Mouse (Mus musculus): ENCODE data around the gene Isoc2b. TPM values are rescaled to one million over a fixed set of nuclear protein-coding genes. Genes with fewer than 3 reads are reported as not detected.
A peak's percentile ranks its signal among the peaks of the same experiment; 100 is the strongest.
"Not testable (repeated sequence)": the region's sequence is repeated elsewhere in the genome, so short reads cannot be mapped to it uniquely, and the experiment has no call there.

Isoc2b gene
- polyA plus RNA-seq, 1 experiment from 2014 or later, result 5.1 TPM

GRCm38 (mm10) chr7:4899649-4900522 lies 29.8 kb upstream of the Isoc2b start:
- Histone ChIP-seq H3K4me3 (peak overlapping the region; percentile 19), H3K27ac (replicated peaks) (no peak overlapping the region), H3K4me1 (peaks cover 6% of the 10 kb centered on the region; the same call in 1 of the 2 replicates), H3K27me3 (peaks cover 16% of the 10 kb centered on the region), H3K4me2 (replicated peaks) (peak overlapping the region; percentile 48), H3K9ac (replicated peaks) (peak overlapping the region; percentile 37), H3K36me3 (no peaks in the 10 kb centered on the region), H3K9me3 (peaks cover 6% of the 10 kb centered on the region; the same call in 1 of the 2 replicates)
- no peak for ATAC-seq (ENCODE audit: low FRiP score, low read depth)
- 7% methylated on average over 19 of the region's 19 CpGs for WGBS

- Histone ChIP-seq H3K9me3 (0 out of 2 replicates have a peak, but pooled peaks cover 3% of the 10 kb centered on the region), H3K27ac (replicated peaks) (no peak overlapping the region), H3K9ac (replicated peaks) (no peak overlapping the region), H3K27me3 (peaks cover 16% of the 10 kb centered on the region), H3K36me3 (no peaks in the 10 kb centered on the region), H3K4me1 (peaks cover 6% of the 10 kb centered on the region; the same call in 1 of the 2 replicates), H3K4me3 (peak overlapping the region; percentile 19), H3K4me2 (replicated peaks) (peak overlapping the region; percentile 48)
- 22% methylated on average over 15 of the region's 18 CpGs for WGBS
- ATAC-seq (ENCODE audit: low FRiP score, low read depth), result peak; percentile 54
Observed at GRCm38 (mm10) chr7:4898851-4899648, 29.0 kb upstream of the Isoc2b start.

- no peaks in the 10 kb centered on the region for H3K9me3 ChIP-seq
- H3K36me3 ChIP-seq, result no peaks in the 10 kb centered on the region
- no peak overlapping the region for H3K9ac ChIP-seq (replicated peaks)
- no peak overlapping the region for H3K27ac ChIP-seq (replicated peaks)
- H3K4me1 ChIP-seq, result peaks cover 6% of the 10 kb centered on the region; the same call in 1 of the 2 replicates
- no peak overlapping the region for H3K4me3 ChIP-seq
- peaks cover 16% of the 10 kb centered on the region for H3K27me3 ChIP-seq
- ATAC-seq (ENCODE audit: low FRiP score, low read depth), result no peak
- no peak overlapping the region for H3K4me2 ChIP-seq (replicated peaks)
- WGBS, result 72% methylated on average over 11 of the region's 11 CpGs
Observed at GRCm38 (mm10) chr7:4895186-4895585, 25.1 kb upstream of the Isoc2b start.

- 87% methylated on average over 4 of the region's 4 CpGs for WGBS
- Histone ChIP-seq H3K36me3 (no peaks in the 10 kb centered on the region), H3K9me3 (0 out of 2 replicates have a peak, but pooled peaks cover 5% of the 10 kb centered on the region), H3K27me3 (no peaks in the 10 kb centered on the region), H3K9ac (replicated peaks) (no peak overlapping the region), H3K4me3 (no peak overlapping the region), H3K4me1 (no peaks in the 10 kb centered on the region), H3K4me2 (replicated peaks) (no peak overlapping the region), H3K27ac (replicated peaks) (no peak overlapping the region)
- ATAC-seq (ENCODE audit: low FRiP score, low read depth), result no peak
Observed at GRCm38 (mm10) chr7:4886680-4887079, 16.6 kb upstream of the Isoc2b start.

GRCm38 (mm10) chr7:4879036-4879435 lies 9.0 kb upstream of the Isoc2b start:
- H3K36me3 ChIP-seq; H3K27me3 ChIP-seq; H3K27ac ChIP-seq (replicated peaks); H3K9ac ChIP-seq (replicated peaks); ATAC-seq (ENCODE audit: low FRiP score, low read depth); H3K4me2 ChIP-seq (replicated peaks); H3K9me3 ChIP-seq; H3K4me3 ChIP-seq: not testable (repeated sequence)
- peaks cover 14% of the 10 kb centered on the region for H3K4me1 ChIP-seq
- WGBS, result 81% methylated on average over 1 of the region's 1 CpGs

GRCm38 (mm10) chr7:4878186-4878585 lies 8.1 kb upstream of the Isoc2b start:
- no peak for ATAC-seq (ENCODE audit: low FRiP score, low read depth)
- H3K9ac ChIP-seq (replicated peaks), result no peak overlapping the region
- 0 out of 2 replicates have a peak, but pooled peaks cover 5% of the 10 kb centered on the region for H3K9me3 ChIP-seq
- H3K36me3 ChIP-seq, result no peaks in the 10 kb centered on the region
- no peak overlapping the region for H3K4me2 ChIP-seq (replicated peaks)
- peaks cover 14% of the 10 kb centered on the region for H3K4me1 ChIP-seq
- peaks cover 6% of the 10 kb centered on the region; the same call in 1 of the 2 replicates for H3K27me3 ChIP-seq
- no peak overlapping the region for H3K4me3 ChIP-seq
- no peak overlapping the region for H3K27ac ChIP-seq (replicated peaks)

GRCm38 (mm10) chr7:4877226-4877625 lies 7.2 kb upstream of the Isoc2b start:
- Histone ChIP-seq H3K9me3 (0 out of 2 replicates have a peak, but pooled peaks cover 4% of the 10 kb centered on the region), H3K27me3 (peaks cover 6% of the 10 kb centered on the region; the same call in 1 of the 2 replicates), H3K36me3 (no peaks in the 10 kb centered on the region), H3K4me1 (peaks cover 14% of the 10 kb centered on the region), H3K27ac (replicated peaks) (no peak overlapping the region), H3K9ac (replicated peaks) (no peak overlapping the region; the same call in 1 of the 2 replicates), H3K4me2 (replicated peaks) (peak overlapping the region; percentile 84), H3K4me3 (peak overlapping the region; percentile 50)
- 9% methylated on average over 11 of the region's 11 CpGs for WGBS
- ATAC-seq (ENCODE audit: low FRiP score, low read depth), result peak; percentile 47

- Histone ChIP-seq H3K27ac (replicated peaks) (no peak within 1 kb of the TSS; the same call in 1 of the 2 replicates), H3K27me3 (peaks cover 6% of the 10 kb centered on the region; the same call in 1 of the 2 replicates), H3K9ac (replicated peaks) (peak within 1 kb of the TSS; percentile 28; the same call in 1 of the 2 replicates), H3K4me3 (peak within 1 kb of the TSS; percentile 50), H3K4me2 (replicated peaks) (peak within 1 kb of the TSS; percentile 84), H3K4me1 (peaks cover 14% of the 10 kb centered on the region), H3K9me3 (no peaks in the 10 kb centered on the region), H3K36me3 (no peaks in the 10 kb centered on the region)
- WGBS, result 1% methylated on average over 22 of the region's 22 CpGs
- peak; percentile 100 for ATAC-seq (ENCODE audit: low FRiP score, low read depth)
Observed at GRCm38 (mm10) chr7:4876753-4877221, 6.7 kb upstream of the Isoc2b start, which contains the start of gene Isoc2a. TSS of gene Isoc2a (plus strand) at chr7:4877153.

- H3K27ac ChIP-seq (replicated peaks), result peak overlapping the region; percentile 70
- H3K4me2 ChIP-seq (replicated peaks), result peak overlapping the region; percentile 59
- H3K9me3 ChIP-seq, result no peaks in the 10 kb centered on the region
- H3K4me1 ChIP-seq, result peaks cover 12% of the 10 kb centered on the region
- 25% methylated on average over 10 of the region's 10 CpGs for WGBS
- peak overlapping the region; percentile 62; the same call in 1 of the 2 replicates for H3K9ac ChIP-seq (replicated peaks)
- no peak for ATAC-seq (ENCODE audit: low FRiP score, low read depth)
- no peaks in the 10 kb centered on the region; the same call in 1 of the 2 replicates for H3K27me3 ChIP-seq
- no peaks in the 10 kb centered on the region for H3K36me3 ChIP-seq
- peak overlapping the region; percentile 57 for H3K4me3 ChIP-seq
Observed at GRCm38 (mm10) chr7:4866631-4867180, 3.4 kb downstream of the Isoc2b start.

- H3K27ac ChIP-seq (replicated peaks), result peak overlapping the region; percentile 70
- 4% methylated on average over 40 of the region's 40 CpGs for WGBS
Observed at GRCm38 (mm10) chr7:4865579-4866493, 4.2 kb downstream of the Isoc2b start.

More at GRCm38 (mm10) chr7:4865579-4866493, 4.2 kb downstream of the Isoc2b start:
- H3K36me3 ChIP-seq, result no peaks in the 10 kb centered on the region
- H3K4me3 ChIP-seq, result peak overlapping the region; percentile 57
- H3K27me3 ChIP-seq, result no peaks in the 10 kb centered on the region; the same call in 1 of the 2 replicates
- H3K4me2 ChIP-seq (replicated peaks), result peak overlapping the region; percentile 59
- no peaks in the 10 kb centered on the region for H3K9me3 ChIP-seq
- peaks cover 12% of the 10 kb centered on the region for H3K4me1 ChIP-seq
- peak overlapping the region; percentile 62 for H3K9ac ChIP-seq (replicated peaks)
- peak; percentile 100 for ATAC-seq (ENCODE audit: low FRiP score, low read depth)
